In the genomic region with DNA sequence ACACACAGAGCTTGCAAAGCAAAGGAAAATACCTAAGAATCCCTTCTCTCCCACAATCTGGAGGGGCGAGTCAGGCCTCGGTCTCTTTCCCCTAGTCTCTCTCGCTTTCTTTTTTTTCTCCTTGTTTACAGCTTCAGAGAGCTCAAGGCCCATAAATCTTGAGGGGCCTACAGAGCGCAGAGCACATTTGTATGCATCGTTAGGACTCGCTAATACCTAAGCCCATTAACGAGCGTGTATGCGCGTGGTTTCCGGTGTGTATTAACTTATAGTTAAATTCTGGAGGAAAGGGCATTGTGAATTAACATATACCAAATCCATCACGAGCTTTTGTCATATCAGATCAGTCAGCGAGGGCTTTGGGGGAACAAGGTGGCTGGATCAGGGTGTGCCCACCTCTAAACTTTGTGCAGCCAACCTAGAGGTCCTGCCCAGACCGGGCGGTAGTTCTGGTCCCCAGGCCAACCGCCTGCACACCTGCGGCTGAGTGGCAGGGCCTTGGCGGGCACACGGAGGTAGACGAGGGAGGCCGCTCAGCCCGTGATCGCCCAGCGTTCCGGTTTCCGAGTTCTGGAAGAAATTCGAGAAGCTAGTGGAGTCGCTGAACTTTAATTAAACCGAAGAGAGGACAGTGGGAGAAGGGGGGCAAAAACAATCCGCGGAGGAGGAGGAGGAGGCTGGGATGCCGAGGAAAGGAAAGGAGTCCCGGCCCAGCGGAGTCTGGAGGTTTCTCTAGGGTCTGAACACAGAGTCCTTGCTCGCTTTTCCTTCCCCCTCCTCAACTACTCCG, we compare ENCODE assay signal across 8 mouse cellular contexts. TPM values are rescaled to one million over a fixed set of nuclear protein-coding genes. Genes with fewer than 3 reads are reported as not detected.
DNase-seq lines count a peak whose midpoint lies in the region; ATAC-seq lines count a peak whose summit lies in the region.

No protein-coding gene starts in this region.

- WGBS in midbrain, embryonic 14.5 days: under 1% methylated on average over 36 of the region's 36 CpGs
- 1% methylated on average over 36 of the region's 36 CpGs for WGBS in midbrain, embryonic 13.5 days
- 4% methylated on average over 36 of the region's 36 CpGs for WGBS in kidney, embryonic 16.5 days

- H3K36me3 ChIP-seq in midbrain, embryonic 14.5 days (ENCODE audit: control insufficient read depth, insufficient read depth, low read length): no peaks in the 10 kb centered on the region
- no peaks in the 10 kb centered on the region for H3K36me3 ChIP-seq in midbrain, embryonic 13.5 days
- no peaks in the 10 kb centered on the region for H3K36me3 ChIP-seq in kidney, embryonic 16.5 days (ENCODE audit: insufficient read depth, low read length)

- no peaks in the 10 kb centered on the region for H3K4me1 ChIP-seq in midbrain, embryonic 14.5 days (ENCODE audit: control insufficient read depth, insufficient read depth, low read length)
- no peaks in the 10 kb centered on the region for H3K4me1 ChIP-seq in midbrain, embryonic 13.5 days (replicated peaks)
- H3K4me1 ChIP-seq in kidney, embryonic 16.5 days (ENCODE audit: insufficient read depth, low read length): peaks cover 82% of the 10 kb centered on the region

- H3K27ac ChIP-seq in midbrain, embryonic 14.5 days (replicated peaks; ENCODE audit: low read depth, low read length): no peak overlapping the region
- no peak overlapping the region for H3K27ac ChIP-seq in midbrain, embryonic 13.5 days
- peak overlapping the region; percentile 99 for H3K27ac ChIP-seq in kidney, embryonic 16.5 days (ENCODE audit: low read length)

- ATAC-seq in midbrain, embryonic 14.5 days (ENCODE audit: low FRiP score, low TSS enrichment): no peak
- ATAC-seq in midbrain, embryonic 13.5 days: no peak
- peak; percentile 95 for ATAC-seq in kidney, embryonic 16.5 days (ENCODE audit: low FRiP score, low TSS enrichment)
- ATAC-seq in megakaryocyte, adult 5-6 weeks (ENCODE audit: poor library complexity, severe bottlenecking): no peak

- no peak overlapping the region for H3K9ac ChIP-seq in midbrain, embryonic 14.5 days (replicated peaks; ENCODE audit: low read length)
- H3K9ac ChIP-seq in midbrain, embryonic 13.5 days (replicated peaks): no peak overlapping the region
- peak overlapping the region; percentile 76 for H3K9ac ChIP-seq in kidney, embryonic 16.5 days (replicated peaks; ENCODE audit: low read length)

- peak; percentile 50 for DNase-seq in midbrain, embryonic 14.5 days
- peak; percentile 31 to 54 for DNase-seq in gastrocnemius, adult 8-10 months (ENCODE audit: low spot score in 2 of 2)
- peak; percentile 59 for DNase-seq in ovary, postnatal 36 days (ENCODE audit: low spot score)
- no peak for DNase-seq in lung, postnatal 14 days
- DNase-seq in right cerebral cortex, postnatal 36 days (ENCODE audit: low spot score in 2 of 2): no peak

- no peak overlapping the region for H3K4me2 ChIP-seq in midbrain, embryonic 14.5 days (ENCODE audit: low read length)
- H3K4me2 ChIP-seq in midbrain, embryonic 13.5 days (replicated peaks): no peak overlapping the region
- H3K4me2 ChIP-seq in kidney, embryonic 16.5 days (replicated peaks; ENCODE audit: low read depth, low read length): peak overlapping the region; percentile 71

- H3K9me3 ChIP-seq in midbrain, embryonic 14.5 days (ENCODE audit: control insufficient read depth, low read length): no peaks in the 10 kb centered on the region
- H3K9me3 ChIP-seq in midbrain, embryonic 13.5 days: no peaks in the 10 kb centered on the region
- no peaks in the 10 kb centered on the region for H3K9me3 ChIP-seq in kidney, embryonic 16.5 days (ENCODE audit: low read length)

- peaks cover 93% of the 10 kb centered on the region for H3K27me3 ChIP-seq in midbrain, embryonic 14.5 days (ENCODE audit: control insufficient read depth, insufficient read depth, low read length)
- H3K27me3 ChIP-seq in midbrain, embryonic 13.5 days: peaks cover 97% of the 10 kb centered on the region
- H3K27me3 ChIP-seq in kidney, embryonic 16.5 days (ENCODE audit: insufficient read depth, low read length): no peaks in the 10 kb centered on the region

- no peak overlapping the region for H3K4me3 ChIP-seq in midbrain, embryonic 14.5 days (replicated peaks; ENCODE audit: low read depth, low read length)
- H3K4me3 ChIP-seq in midbrain, embryonic 13.5 days (replicated peaks): no peak overlapping the region
- peak overlapping the region; percentile 45 for H3K4me3 ChIP-seq in kidney, embryonic 16.5 days (ENCODE audit: low read length)

RNA-seq across cellular contexts. Expression of gene Hoxc4, which starts 41.8 kb away (rescaled TPM):
- polyA plus RNA-seq in midbrain, embryonic 14.5 days (2014; fragmentation: Nextera tagmentation; extraction: Ambion mirVana): not detected in 2 replicates
- polyA plus RNA-seq in midbrain, embryonic 13.5 days (2015; fragmentation: Nextera tagmentation; extraction: Ambion mirVana): 0.10 and 0.11 TPM in 2 replicates
- total RNA-seq in gastrocnemius, adult 8-10 months (2022): 1 to 10 TPM; 4.6 to 5.6 (median 4.7) TPM
- 6.9 and 8.6 TPM in 2 replicates for polyA plus RNA-seq in kidney, embryonic 16.5 days (2015; fragmentation: Nextera tagmentation; extraction: Ambion mirVana)
- total RNA-seq in megakaryocyte, adult 5-6 weeks (2015): not detected in 2 replicates
- total RNA-seq in megakaryocyte, adult 5-6 weeks (2017): not detected in 2 replicates

Comparison
In these comparisons a context has a peak if more than half of its experiments do, and no peak if none do; other contexts are left out.
1. DNase-seq: peak in midbrain, embryonic 14.5 days (single experiment), gastrocnemius, adult 8-10 months (2 of 2) and ovary, postnatal 36 days (single experiment); none in lung, postnatal 14 days (single experiment) and right cerebral cortex, postnatal 36 days (0 of 2).